Mouse (Mus musculus): ENCODE measurements around the gene Klhl4. TPM values are rescaled to one million over a fixed set of nuclear protein-coding genes. Genes with fewer than 3 reads are reported as not detected.

Gene Klhl4
- 10 to 100 TPM in 3 of 4 experiments, 1 to 10 TPM in 1; 9.4 to 11.7 (median 10.6) TPM for total RNA-seq (2022)

DNA sequence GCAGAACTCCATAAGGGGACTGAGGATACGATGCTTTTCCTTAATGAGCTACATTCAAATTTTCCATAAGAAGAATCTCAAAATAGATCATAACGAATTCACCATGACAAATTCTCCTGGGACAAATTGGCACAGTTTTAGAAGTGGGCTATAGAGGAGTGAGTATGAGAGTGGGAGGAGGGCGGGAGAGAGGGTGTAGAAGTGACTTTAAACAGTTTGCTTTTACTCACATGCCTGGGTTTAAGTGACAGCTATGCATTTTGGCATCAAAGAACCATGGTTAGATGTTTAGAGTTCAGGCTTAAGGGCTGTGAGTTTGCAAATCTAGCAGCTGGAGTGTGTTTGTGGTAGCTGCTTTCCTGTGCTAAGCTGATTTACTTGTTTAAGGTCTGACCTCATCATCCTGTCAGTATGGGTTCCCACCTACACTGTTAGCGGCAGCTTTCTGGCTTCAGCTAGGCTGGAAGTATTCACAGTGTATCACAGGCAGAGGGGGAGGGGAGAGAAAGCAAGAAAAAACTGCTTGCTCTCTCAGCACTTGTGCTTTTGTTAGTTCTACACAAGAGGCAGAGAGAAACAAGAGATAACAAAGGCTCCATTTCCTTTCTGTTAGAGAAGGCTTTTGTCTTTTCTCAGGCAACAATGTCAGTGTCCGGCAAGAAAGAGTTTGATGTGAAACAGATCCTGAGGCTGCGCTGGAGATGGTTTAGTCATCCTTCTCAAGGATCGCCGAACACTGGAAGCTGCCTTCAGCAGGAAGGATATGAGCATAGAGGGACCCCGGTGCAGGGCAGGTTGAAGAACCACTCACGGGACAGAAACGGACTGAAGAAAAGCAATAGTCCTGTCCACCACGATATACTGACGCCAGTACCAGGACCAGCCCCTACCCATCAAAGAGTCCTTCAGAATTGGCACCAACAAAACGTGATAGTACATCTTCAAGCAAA lies at the start of gene Klhl4:
Gene Klhl4, plus strand, starts transcription at position 552 of the 950 bp plus-strand sequence.
- peak; percentile 3 to 27 for DNase-seq (ENCODE audit: low spot score in 2 of 2)

DNA sequence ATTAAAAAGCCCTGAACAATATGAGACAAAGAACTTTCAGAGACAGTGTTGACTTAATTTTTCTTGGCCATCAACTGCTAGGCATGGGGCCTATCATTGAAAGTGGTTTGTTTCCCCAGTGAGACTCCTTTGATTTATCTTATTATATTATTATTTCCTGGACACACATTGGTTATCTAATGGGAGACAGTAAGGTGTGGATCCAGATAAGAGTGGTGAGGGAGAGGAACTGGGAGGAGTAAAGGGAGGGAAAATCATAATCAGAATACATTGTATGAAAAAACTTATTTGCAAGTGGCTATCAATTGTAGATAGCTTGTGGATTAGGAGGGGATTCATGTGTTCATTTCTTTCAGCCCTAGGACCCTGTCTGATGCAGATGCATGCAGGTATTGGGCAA lies 10.0 kb downstream of the Klhl4 start:
- DNase-seq (ENCODE audit: low spot score in 2 of 2) = no peak

GRCm38 (mm10) chrX:114486691-114487090 lies 12.6 kb downstream of the Klhl4 start:
- DNase-seq (ENCODE audit: low spot score in 2 of 2) = no peak

GRCm38 (mm10) chrX:114558141-114558540 lies 84.0 kb downstream of the Klhl4 start:
- no peak for DNase-seq (ENCODE audit: low spot score in 2 of 2)

DNA sequence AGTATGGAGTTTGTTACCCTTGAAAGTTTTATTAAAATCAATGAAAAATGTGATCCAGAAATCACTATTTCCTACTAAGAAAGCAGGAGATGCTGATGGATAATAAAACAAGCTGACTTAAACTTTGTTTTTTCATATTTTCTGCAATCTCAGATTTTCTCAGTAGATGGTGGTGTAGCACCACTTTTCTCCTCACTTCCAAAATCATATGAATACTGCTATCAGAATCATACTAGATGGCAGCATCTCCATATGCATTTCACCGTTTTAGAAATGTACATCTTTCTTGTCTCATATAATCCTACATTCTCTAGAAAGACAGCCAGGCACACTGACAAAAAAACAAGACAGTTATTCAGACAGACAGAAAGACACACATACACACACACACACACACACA lies 108.2 kb downstream of the Klhl4 start:
- DNase-seq (ENCODE audit: low spot score in 2 of 2) = no peak

Data from left cerebral cortex, adult 8-10 months (tissue).